ENCODE assay signal across 10 mouse cellular contexts in genomic region chr4:126132636-126133264, GRCm38 (mm10). TPM values are rescaled to one million over a fixed set of nuclear protein-coding genes. Genes with fewer than 3 reads are reported as not detected.
DNase-seq lines count a peak whose midpoint lies in the region; ATAC-seq and TF ChIP-seq lines count a peak whose summit lies in the region.
"Had no signal": no experiment of that assay in that cellular context is flagged by ENCODE, and none has a peak within 500 bp of the region (broad histone marks: within the 10 kb centered on the region; RNA-seq: fewer than 3 reads in every experiment).

No protein-coding gene starts in this region.

- peaks cover 76% of the 10 kb centered on the region for H3K36me3 ChIP-seq in heart, embryonic 12.5 days
- no peaks in the 10 kb centered on the region; the same call in 1 of the 2 replicates for H3K36me3 ChIP-seq in testis, adult 2 months (ENCODE audit: control insufficient read depth, insufficient read depth, low read length)

- ATAC-seq in heart, embryonic 12.5 days (ENCODE audit: insufficient number of reproducible peaks, low FRiP score) = no peak

- 0 out of 2 replicates have a peak, but pooled peaks cover 3% of the 10 kb centered on the region for H3K9me3 ChIP-seq in heart, embryonic 12.5 days (replicated peaks)

- no peak overlapping the region for H3K9ac ChIP-seq in heart, embryonic 12.5 days

- DNase-seq in heart, postnatal 36 days = no peak
- no peak for DNase-seq in testis, postnatal 10 days (ENCODE audit: low spot score)
- DNase-seq in lung, adult 2 months = peak; percentile 50
- no peak for DNase-seq in right cerebral cortex, adult 18-20 months
- no peak for DNase-seq in frontal cortex, postnatal 36 days (ENCODE audit: low spot score in 2 of 2)
- no peak for DNase-seq in cerebellum, postnatal 4 days (ENCODE audit: low spot score in 2 of 2)
- DNase-seq: embryo, embryonic 11 days had no signal

- 71% methylated on average over 6 of the region's 6 CpGs for WGBS in heart, embryonic 12.5 days
- WGBS in lung, adult 2 months = 46% methylated on average over 6 of the region's 6 CpGs

- no peaks in the 10 kb centered on the region for H3K27me3 ChIP-seq in heart, embryonic 12.5 days (replicated peaks)
- H3K27me3 ChIP-seq in testis, adult 2 months (ENCODE audit: control insufficient read depth, insufficient read depth, low read length) = no peaks in the 10 kb centered on the region

- H3K27ac ChIP-seq in heart, embryonic 12.5 days (ENCODE audit: poor library complexity, severe bottlenecking) = peak overlapping the region; percentile 56; the same call in 1 of the 2 replicates
- peak overlapping the region; percentile 59; the same call in 1 of the 2 replicates for H3K27ac ChIP-seq in testis, adult 2 months (ENCODE audit: control insufficient read depth, insufficient read depth, low read depth, low read length)

- no peak for TF ChIP-seq POLR2A in testis, adult 2 months (IDR thresholded peaks at IDR 0.05; ENCODE audit: control insufficient read depth, low read depth, low read length)
- TF ChIP-seq POLR2A in lung, adult 2 months (IDR thresholded peaks at IDR 0.05; ENCODE audit: borderline replicate concordance, extremely low read depth, low read depth, low read length) = no peak

- intact Hi-C loops in heart, postnatal 36 days (cut with DNase I) = no loop called here

- H3K4me1 ChIP-seq in heart, embryonic 12.5 days (replicated peaks) = peaks cover 38% of the 10 kb centered on the region
- no peaks in the 10 kb centered on the region for H3K4me1 ChIP-seq in testis, adult 2 months (ENCODE audit: control insufficient read depth, insufficient read depth, low read length)
- peaks cover 23% of the 10 kb centered on the region for H3K4me1 ChIP-seq in lung, adult 2 months (ENCODE audit: control insufficient read depth, insufficient read depth, low read length)

- TF ChIP-seq CTCF in testis, adult 2 months (IDR thresholded peaks at IDR 0.05; ENCODE audit: control insufficient read depth, insufficient read depth, insufficient replicate concordance, low read depth, low read length) = no peak
- TF ChIP-seq CTCF in lung, adult 2 months (IDR thresholded peaks at IDR 0.05; ENCODE audit: insufficient read depth, low read length) = no peak

- no peak overlapping the region for H3K4me2 ChIP-seq in heart, embryonic 12.5 days

- H3K4me3 ChIP-seq in heart, embryonic 12.5 days = no peak overlapping the region
- H3K4me3 ChIP-seq in testis, adult 2 months (ENCODE audit: control insufficient read depth, low read depth, low read length) = no peak overlapping the region
- no peak overlapping the region for H3K4me3 ChIP-seq in lung, adult 2 months (replicated peaks; ENCODE audit: extremely low read depth, low read depth, low read length)
- H3K4me3 ChIP-seq: myocyte had no signal

RNA-seq across cellular contexts. Expression of gene Eva1b, which starts 14.8 kb away (rescaled TPM):
- polyA plus RNA-seq in heart, embryonic 12.5 days (2016; fragmentation: Nextera tagmentation; extraction: Ambion mirVana) = 30.6 and 31.2 TPM in 2 replicates
- total RNA-seq in heart, postnatal 36 days (2021) = 10 to 100 TPM; 15.7 to 16.2 TPM
- 5.4 and 6.2 TPM in 2 replicates for polyA plus RNA-seq in testis, adult 2 months (2012; rRNA removed)
- polyA plus RNA-seq in lung, adult 2 months (2012; rRNA removed) = 221 and 295 TPM in 2 replicates

RNA-seq across cellular contexts. Expression of gene Stk40, which starts 29.0 kb away (rescaled TPM):
- 35.0 and 35.2 TPM in 2 replicates for polyA plus RNA-seq in heart, embryonic 12.5 days (2016; fragmentation: Nextera tagmentation; extraction: Ambion mirVana)
- 10 to 100 TPM; 33.6 to 41.5 TPM for total RNA-seq in heart, postnatal 36 days (2021)
- polyA plus RNA-seq in testis, adult 2 months (2012; rRNA removed) = 33.5 and 33.9 TPM in 2 replicates
- 38.0 and 41.1 TPM in 2 replicates for polyA plus RNA-seq in lung, adult 2 months (2012; rRNA removed)

RNA-seq across cellular contexts. Expression of gene Sh3d21, which starts 30.5 kb away (rescaled TPM):
- 2.7 and 3.6 TPM in 2 replicates for polyA plus RNA-seq in heart, embryonic 12.5 days (2016; fragmentation: Nextera tagmentation; extraction: Ambion mirVana)
- total RNA-seq in heart, postnatal 36 days (2021) = 1 to 10 TPM; 2.4 to 3.6 TPM
- polyA plus RNA-seq in testis, adult 2 months (2012; rRNA removed) = 285 and 337 TPM in 2 replicates
- 6.2 and 7.5 TPM in 2 replicates for polyA plus RNA-seq in lung, adult 2 months (2012; rRNA removed)

RNA-seq across cellular contexts. Expression of gene Lsm10, which starts 36.3 kb away (rescaled TPM):
- polyA plus RNA-seq in heart, embryonic 12.5 days (2016; fragmentation: Nextera tagmentation; extraction: Ambion mirVana) = 36.3 and 41.2 TPM in 2 replicates
- total RNA-seq in heart, postnatal 36 days (2021) = 10 to 100 TPM; 14.5 to 16.4 TPM
- polyA plus RNA-seq in testis, adult 2 months (2012; rRNA removed) = 41.9 and 43.5 TPM in 2 replicates
- polyA plus RNA-seq in lung, adult 2 months (2012; rRNA removed) = 30.2 and 34.8 TPM in 2 replicates

Comparison
In these comparisons a context has a peak if more than half of its experiments do, and no peak if none do; other contexts are left out.
1. RNA of gene Sh3d21, which starts 30.5 kb away (polyA plus RNA-seq): 285 to 337 TPM in testis, adult 2 months; 6.2 to 7.5 TPM in lung, adult 2 months and 2.7 to 3.6 TPM in heart, embryonic 12.5 days; every median in the first group is over 10 times any median in the second.